Mouse (Mus musculus) erythroblast, embryonic 14.5 days (primary cell): ENCODE data around the gene Synj1. TPM values are rescaled to one million over a fixed set of nuclear protein-coding genes. Genes with fewer than 3 reads are reported as not detected.

Experiments
- H3K27me3 ChIP-seq: 2 replicates; pipeline ENCODE4 v1.6.1; 2012; ENCODE audit warnings: inconsistent platforms; ENCODE audit not compliant: control insufficient read depth
- H3K36me3 ChIP-seq: 2 replicates; pipeline ENCODE4 v1.6.1; 2012; ENCODE audit warnings: mild to moderate bottlenecking, inconsistent platforms; ENCODE audit not compliant: control insufficient read depth
- H3K4me1 ChIP-seq: 2 replicates; pipeline ENCODE4 v1.6.1; 2012; ENCODE audit warnings: inconsistent platforms; ENCODE audit not compliant: control insufficient read depth
- H3K4me3 ChIP-seq: replicated peaks from 2 replicates; pipeline ENCODE3; 2012; ENCODE audit warnings: moderate library complexity, mild to moderate bottlenecking, inconsistent platforms
- H3K9me3 ChIP-seq: 2 replicates; pipeline ENCODE4 v1.6.1; 2012; ENCODE audit warnings: low read length, inconsistent platforms, mixed read lengths; ENCODE audit not compliant: control insufficient read depth
- GATA1 ChIP-seq: IDR thresholded peaks from 2 replicates; pipeline ENCODE4 v1.6.1; 2012; ENCODE audit warnings: low read length, inconsistent platforms, mixed read lengths
- TAL1 ChIP-seq: IDR thresholded peaks from 3 replicates; pipeline ENCODE4 v1.6.1; 2012; ENCODE audit warnings: low read length, inconsistent platforms, mixed read lengths
- polyA plus RNA-seq: library from polyadenylated mRNA; stranded (reverse); fragments of >175 nt; gene quantifications from 2 replicates; pipeline ENCODE4 v1.2.3, GENCODE M21; 2012

The Synj1 gene
- polyA plus RNA-seq, 1 experiment = 8.8 TPM

GRCm38 (mm10) chr16:90996327-90997243 lies 14.5 kb downstream of the Synj1 start:
- TF ChIP-seq TAL1 = no peak
- TF ChIP-seq GATA1 = no peak
- Histone ChIP-seq H3K4me3 (no peak overlapping the region), H3K9me3 (no peaks in the 10 kb centered on the region), H3K4me1 (peaks cover 43% of the 10 kb centered on the region), H3K36me3 (peaks cover 64% of the 10 kb centered on the region), H3K27me3 (no peaks in the 10 kb centered on the region)

GRCm38 (mm10) chr16:90995498-90995897 lies 15.6 kb downstream of the Synj1 start:
- Histone ChIP-seq H3K4me1 (peaks cover 46% of the 10 kb centered on the region), H3K9me3 (no peaks in the 10 kb centered on the region), H3K36me3 (peaks cover 68% of the 10 kb centered on the region), H3K27me3 (no peaks in the 10 kb centered on the region), H3K4me3 (no peak overlapping the region)
- TF ChIP-seq TAL1 (no peak), GATA1 (no peak)

- H3K36me3 ChIP-seq = peaks cover 73% of the 10 kb centered on the region
- H3K4me1 ChIP-seq = peaks cover 49% of the 10 kb centered on the region
- TF ChIP-seq TAL1 = no peak
- TF ChIP-seq GATA1 = no peak
- H3K4me3 ChIP-seq = no peak overlapping the region
- no peaks in the 10 kb centered on the region for H3K27me3 ChIP-seq
- no peaks in the 10 kb centered on the region for H3K9me3 ChIP-seq
Measured at GRCm38 (mm10) chr16:90995023-90995422, 16.1 kb downstream of the Synj1 start.

- H3K4me3 ChIP-seq = peak overlapping the region; percentile 63
- no peaks in the 10 kb centered on the region for H3K9me3 ChIP-seq
Measured at GRCm38 (mm10) chr16:90989162-90989561, 21.9 kb downstream of the Synj1 start.

GRCm38 (mm10) chr16:90988665-90989064 lies 22.4 kb downstream of the Synj1 start:
- TF ChIP-seq GATA1 (peak; percentile 97), TAL1 (peak; percentile 91)
- no peaks in the 10 kb centered on the region for H3K27me3 ChIP-seq
- no peaks in the 10 kb centered on the region for H3K9me3 ChIP-seq
- peaks cover 80% of the 10 kb centered on the region for H3K36me3 ChIP-seq
- peaks cover 56% of the 10 kb centered on the region for H3K4me1 ChIP-seq
- H3K4me3 ChIP-seq = peak overlapping the region; percentile 63

More at GRCm38 (mm10) chr16:90989162-90989561, 21.9 kb downstream of the Synj1 start:
- Histone ChIP-seq H3K4me1 (peaks cover 56% of the 10 kb centered on the region), H3K27me3 (no peaks in the 10 kb centered on the region), H3K36me3 (peaks cover 82% of the 10 kb centered on the region)
- no peak for TF ChIP-seq TAL1
- no peak for TF ChIP-seq GATA1

- peak overlapping the region; percentile 63 for H3K4me3 ChIP-seq
- no peaks in the 10 kb centered on the region for H3K27me3 ChIP-seq
- H3K4me1 ChIP-seq = peaks cover 54% of the 10 kb centered on the region
- H3K9me3 ChIP-seq = no peaks in the 10 kb centered on the region
- H3K36me3 ChIP-seq = peaks cover 81% of the 10 kb centered on the region
- TF ChIP-seq TAL1 (no peak), GATA1 (no peak; the same call in 1 of the 2 replicates)
Measured at GRCm38 (mm10) chr16:90988039-90988438, 23.1 kb downstream of the Synj1 start.

GRCm38 (mm10) chr16:90971004-90971403 lies 40.1 kb downstream of the Synj1 start:
- H3K27me3 ChIP-seq = no peaks in the 10 kb centered on the region
- no peak overlapping the region for H3K4me3 ChIP-seq
- no peak for TF ChIP-seq TAL1
- no peak for TF ChIP-seq GATA1
- H3K36me3 ChIP-seq = peaks cover 96% of the 10 kb centered on the region
- H3K9me3 ChIP-seq = no peaks in the 10 kb centered on the region
- peaks cover 15% of the 10 kb centered on the region for H3K4me1 ChIP-seq

- H3K27me3 ChIP-seq = no peaks in the 10 kb centered on the region
- H3K4me1 ChIP-seq = peaks cover 47% of the 10 kb centered on the region
- TF ChIP-seq GATA1 = no peak
- no peak for TF ChIP-seq TAL1
- no peak overlapping the region for H3K4me3 ChIP-seq
- no peaks in the 10 kb centered on the region for H3K9me3 ChIP-seq
- H3K36me3 ChIP-seq = peaks cover 98% of the 10 kb centered on the region
Measured at GRCm38 (mm10) chr16:90966241-90966640, 44.9 kb downstream of the Synj1 start.

GRCm38 (mm10) chr16:90964302-90964701 lies 46.8 kb downstream of the Synj1 start:
- H3K9me3 ChIP-seq = no peaks in the 10 kb centered on the region
- no peaks in the 10 kb centered on the region for H3K27me3 ChIP-seq
- TF ChIP-seq GATA1 (peak; percentile 90), TAL1 (peak; percentile 90)
- H3K4me3 ChIP-seq = peak overlapping the region; percentile 25
- H3K4me1 ChIP-seq = peaks cover 40% of the 10 kb centered on the region
- H3K36me3 ChIP-seq = peaks cover 98% of the 10 kb centered on the region
